Mouse (Mus musculus): ENCODE measurements around the gene Fblim1. TPM values are rescaled to one million over a fixed set of nuclear protein-coding genes. Genes with fewer than 3 reads are reported as not detected.

Gene Fblim1
- total and polyA plus RNA-seq, 3 experiments, result 0.07 to 1.2 (median 0.17) TPM

GRCm38 (mm10) chr4:141602523-141603223 lies 3.2 kb downstream of the Fblim1 start:
- TF ChIP-seq EP300 (IDR thresholded peaks at IDR 0.05; ENCODE audit: low read length) (no peak), USF2 (conservative IDR thresholded peaks at IDR 0.05; ENCODE audit: low read depth, low read length) (no peak), CHD2 (IDR thresholded peaks at IDR 0.05; ENCODE audit: low read length) (no peak), TCF12 (IDR thresholded peaks at IDR 0.05; ENCODE audit: low read depth, low read length) (no peak), NELFE (IDR thresholded peaks at IDR 0.05; ENCODE audit: low read depth, low read length) (no peak), ZMIZ1 (IDR thresholded peaks at IDR 0.05; ENCODE audit: low read depth, low read length) (no peak), E2F4 (IDR thresholded peaks at IDR 0.05; ENCODE audit: insufficient replicate concordance, low read depth, low read length) (no peak), ZNF384 (IDR thresholded peaks at IDR 0.05; ENCODE audit: low read depth, low read length) (no peak), ZKSCAN1 (IDR thresholded peaks at IDR 0.05; ENCODE audit: borderline replicate concordance, low read depth, low read length) (no peak), SIN3A (IDR thresholded peaks at IDR 0.05; ENCODE audit: low read length) (no peak), SMC3 (IDR thresholded peaks at IDR 0.05; ENCODE audit: low read depth, low read length) (no peak), BHLHE40 (IDR thresholded peaks at IDR 0.05; ENCODE audit: low read depth, low read length) (no peak), NRF1 (IDR thresholded peaks at IDR 0.05; ENCODE audit: low read depth, low read length) (no peak), MAX (IDR thresholded peaks at IDR 0.05; ENCODE audit: low read length) (no peak), KAT2A (IDR thresholded peaks at IDR 0.05; ENCODE audit: insufficient replicate concordance, low read length) (no peak), ETS1 (conservative IDR thresholded peaks at IDR 0.05; ENCODE audit: low read depth, low read length) (no peak), IRF4 (IDR thresholded peaks at IDR 0.05; ENCODE audit: low read depth, low read length) (no peak), MAFK (IDR thresholded peaks at IDR 0.05; ENCODE audit: insufficient replicate concordance, low read length) (no peak), RAD21 (IDR thresholded peaks at IDR 0.05; ENCODE audit: low read depth, low read length) (no peak), UBTF (IDR thresholded peaks at IDR 0.05; ENCODE audit: low read depth, low read length) (no peak)
- Histone ChIP-seq H3K9ac (ENCODE audit: insufficient read depth, low read depth) (no peak overlapping the region), H3K4me3 (replicated peaks in 1 of 3; ENCODE audit: low read depth in 2 of 3, low read length in 2 of 3, poor library complexity in 1 of 3) (no peak overlapping the region), H3K27ac (ENCODE audit: insufficient read depth, low read depth) (no peak overlapping the region), H3K4me2 (ENCODE audit: insufficient read depth, low read depth, poor library complexity, severe bottlenecking) (no peak overlapping the region), H3K36me3 (replicated peaks in 1 of 2; ENCODE audit: control insufficient read depth in 1 of 2, insufficient read depth in 1 of 2, low read length in 1 of 2) (no peaks in the 10 kb centered on the region), H3K79me2 (replicated peaks; ENCODE audit: control insufficient read depth, extremely low read depth, insufficient read depth, poor library complexity, severe bottlenecking) (no peaks in the 10 kb centered on the region), H3K9me3 (replicated peaks; ENCODE audit: low read length) (peaks cover 6% of the 10 kb centered on the region), H3K27me3 (replicated peaks) (no peaks in the 10 kb centered on the region), H3K4me1 (ENCODE audit: control insufficient read depth in 1 of 2, insufficient read depth in 2 of 2) (peaks cover 11 to 18% of the 10 kb centered on the region in 2 experiments)
- DNase-seq (ENCODE audit: extremely low read depth), result no peak
- dilution Hi-C loops (cut with MboI; ENCODE audit: extremely low pct_ligation_motif_present, extremely low pct_unique_long_range_greater_than_20kb, low sequenced_read_pairs), result no loop called here
- in situ Hi-C loops (cut with MboI; ENCODE audit: low pct_ligation_motif_present, low pct_unique_long_range_greater_than_20kb, low sequenced_read_pairs), result no loop called here
